Mouse (Mus musculus) bone marrow macrophage, adult 2 months (primary cell): ENCODE results near the gene Zfp867.

Source experiments
- CTCF ChIP-seq: IDR thresholded peaks from 2 replicates; pipeline ENCODE4 v1.5.1; 2012; ENCODE audit warnings: low read depth, mild to moderate bottlenecking, low read length, moderate library complexity
- POLR2A ChIP-seq: IDR thresholded peaks from 2 replicates; pipeline ENCODE4 v1.6.1; 2012; ENCODE audit warnings: mild to moderate bottlenecking, low read depth, low read length, borderline replicate concordance

DNA sequence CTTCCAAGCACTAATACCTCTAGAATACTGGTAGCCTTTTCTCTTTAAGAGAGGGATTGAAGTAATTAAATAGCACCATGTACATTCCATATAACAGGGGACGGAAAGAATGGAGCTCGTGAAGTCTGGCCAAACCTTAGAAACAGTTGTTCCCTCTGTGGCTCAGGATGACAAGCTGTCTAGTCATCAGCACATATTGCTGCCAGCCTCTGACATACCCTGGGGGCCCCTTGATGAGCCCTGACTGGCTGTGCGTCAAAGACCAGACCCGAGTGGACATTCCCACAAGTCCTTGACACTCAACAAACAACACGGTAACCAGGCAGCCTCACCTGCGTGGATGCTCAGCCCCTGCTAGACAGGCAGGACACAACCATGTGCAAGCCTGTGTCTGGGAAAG lies 60.2 kb downstream of the Zfp867 start:
- TF ChIP-seq POLR2A (no peak), CTCF (no peak)
